Mouse (Mus musculus) gastrocnemius, adult 2 months (tissue): Measurements from ENCODE around the gene Wbp11. TPM values are rescaled to one million over a fixed set of nuclear protein-coding genes. Genes with fewer than 3 reads are reported as not detected.
"Not testable (repeated sequence)": the region's sequence is repeated elsewhere in the genome, so short reads cannot be mapped to it uniquely, and the experiment has no call there.

ENCODE experiments used
- DNase-seq: peaks from one replicate; pipeline ENCODE4 v3.0.0; 2022
- H3K27ac ChIP-seq: fragments of 200-600 bp; 2 replicates; pipeline ENCODE4 v1.8.1; 2022; ENCODE audit warnings: mild to moderate bottlenecking
- H3K4me3 ChIP-seq: fragments of 200-600 bp; 2 replicates; pipeline ENCODE4 v1.8.1; 2022; ENCODE audit warnings: mild to moderate bottlenecking, moderate library complexity
- CTCF ChIP-seq: fragments of 200-600 bp; IDR thresholded peaks from 2 replicates; pipeline ENCODE4 v1.8.1; 2022; ENCODE audit warnings: antibody characterized with exemption, mild to moderate bottlenecking, moderate library complexity
- intact Hi-C: fragments of 180-260 bp; cut with DNase I; formaldehyde crosslinking; loops from one replicate; pipeline ENCODE4 v1.15.1; 2025
- total RNA-seq, 2 experiments: library from RNA; stranded (reverse); gene quantifications; 2 replicates each; pipeline ENCODE4 v1.2.3; 2021

Gene Wbp11
- total RNA-seq, 2 experiments from 2014 or later, result 48.4 to 54.7 TPM

- Histone ChIP-seq H3K4me3 (peak overlapping the region; percentile 93), H3K27ac (peak overlapping the region; percentile 90)
- intact Hi-C loops, result loop anchor here (10.0 kb wide), 1 partner anchor 263 kb away; no protein-coding TSS in a partner anchor
- no peak for TF ChIP-seq CTCF
- no peak for DNase-seq
Measured at GRCm38 (mm10) chr6:136807395-136808013, 20.5 kb downstream of the Wbp11 start.

DNA sequence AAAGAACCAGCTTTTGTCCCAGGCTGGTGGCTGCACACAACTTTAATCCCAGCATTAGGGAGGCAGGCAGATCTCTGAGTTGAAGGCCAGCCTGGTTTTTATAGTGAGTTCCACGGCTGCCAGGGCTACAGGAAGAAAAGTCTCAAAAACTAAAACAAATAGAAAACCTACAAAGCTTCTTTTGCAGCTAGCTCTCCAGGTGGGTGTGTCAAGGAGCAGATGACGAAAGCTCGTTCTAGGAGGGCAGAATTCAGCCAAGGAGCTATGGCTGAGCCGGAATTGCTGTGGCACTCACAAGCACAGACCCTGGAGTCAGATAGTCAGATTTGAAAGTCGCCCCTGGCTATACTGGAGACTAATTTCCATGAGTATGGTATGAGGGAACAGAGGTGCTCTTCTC, 21.2 kb downstream of the Wbp11 start:
- intact Hi-C loops, result loop anchor here (10.0 kb wide), 1 partner anchor 262 kb away; no protein-coding TSS in a partner anchor
- DNase-seq, result no peak
- no peak for TF ChIP-seq CTCF
- H3K4me3 ChIP-seq, result no peak overlapping the region
- no peak overlapping the region for H3K27ac ChIP-seq

DNA sequence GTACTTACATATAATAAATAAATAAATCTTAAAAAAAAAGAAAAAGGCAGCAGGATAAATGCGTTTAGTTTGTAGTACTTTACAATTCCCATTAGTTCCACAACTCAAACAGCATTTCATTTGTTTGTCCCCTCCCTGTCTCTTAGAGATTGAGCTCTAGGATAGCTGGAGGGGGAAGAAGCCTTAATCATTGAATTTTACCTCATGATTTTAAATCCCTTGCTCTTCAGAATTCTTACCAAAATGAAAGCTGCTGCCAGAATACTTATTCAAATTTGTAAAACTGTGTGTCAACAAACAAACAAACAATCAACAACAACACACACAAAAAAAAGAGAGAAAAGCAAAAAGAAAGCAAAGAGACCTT, 22.6 kb downstream of the Wbp11 start:
- no peak overlapping the region for H3K4me3 ChIP-seq
- H3K27ac ChIP-seq, result peak overlapping the region; percentile 98
- DNase-seq, result no peak
- intact Hi-C loops, result loop anchor here (10.0 kb wide), 1 partner anchor 261 kb away; no protein-coding TSS in a partner anchor
- no peak for TF ChIP-seq CTCF

- TF ChIP-seq CTCF, result no peak
- intact Hi-C loops, result loop anchor here (1.0 to 10.0 kb wide), 2 partner anchors 22 to 260 kb away; partner anchors contain the start of gene BC049715
- no peak for DNase-seq
- Histone ChIP-seq H3K27ac (peak overlapping the region; percentile 98), H3K4me3 (peak overlapping the region; percentile 74)
Measured at GRCm38 (mm10) chr6:136804705-136805408, 23.2 kb downstream of the Wbp11 start.

DNA sequence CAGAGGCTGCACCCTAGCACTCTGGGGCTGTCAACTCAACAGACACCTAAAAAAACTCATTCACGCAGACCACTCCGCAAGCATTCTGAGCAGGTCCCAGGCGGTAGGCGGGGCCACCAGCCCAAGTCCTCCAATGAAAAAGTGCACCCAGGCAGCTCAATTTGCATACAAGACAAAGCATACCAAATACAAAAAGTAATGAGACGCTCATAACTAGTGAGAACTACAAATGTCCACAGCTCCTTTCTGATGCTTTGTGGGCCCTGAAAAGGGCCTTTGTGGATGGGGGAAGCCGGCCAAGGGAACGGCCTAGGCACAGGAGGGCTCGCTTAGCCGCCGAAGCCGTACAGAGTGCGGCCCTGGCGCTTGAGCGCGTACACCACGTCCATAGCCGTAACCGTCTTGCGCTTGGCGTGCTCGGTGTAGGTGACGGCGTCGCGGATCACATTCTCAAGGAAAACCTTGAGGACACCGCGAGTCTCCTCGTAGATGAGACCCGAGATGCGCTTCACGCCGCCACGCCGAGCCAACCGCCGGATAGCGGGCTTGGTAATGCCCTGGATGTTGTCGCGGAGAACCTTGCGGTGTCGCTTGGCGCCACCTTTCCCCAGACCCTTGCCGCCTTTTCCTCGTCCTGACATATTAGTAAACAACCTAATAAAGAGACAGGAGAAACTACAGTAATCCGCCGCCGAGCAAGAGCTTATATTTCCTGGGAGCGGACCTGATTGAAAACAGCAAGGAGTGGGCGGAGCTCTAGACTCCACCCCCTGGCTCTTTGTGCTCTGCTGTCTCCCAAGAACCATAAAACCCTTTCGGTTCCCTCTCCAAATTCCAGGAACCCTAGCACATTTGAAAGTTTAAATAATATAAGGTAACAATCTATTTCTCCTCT, 24.0 kb downstream of the Wbp11 start, which contains the start of gene Hist4h4:
Gene Hist4h4, minus strand, starts transcription at position 677 of the 895 bp plus-strand sequence.
- peak; percentile 94 for DNase-seq
- Histone ChIP-seq H3K27ac (peak within 1 kb of the TSS; percentile 98), H3K4me3 (peak within 1 kb of the TSS; percentile 74)
- TF ChIP-seq CTCF, result no peak
- intact Hi-C loops, result loop anchor here (1.0 to 10.0 kb wide), 2 partner anchors 23 to 259 kb away; partner anchors contain the start of gene BC049715

GRCm38 (mm10) chr6:136803093-136803738, 24.8 kb downstream of the Wbp11 start:
- H3K27ac ChIP-seq, result peak overlapping the region; percentile 98
- no peak for DNase-seq
- intact Hi-C loops, result loop anchor here (10.0 kb wide), 1 partner anchor 258 kb away; no protein-coding TSS in a partner anchor
- no peak for TF ChIP-seq CTCF
- H3K4me3 ChIP-seq, result peak overlapping the region; percentile 74

- Histone ChIP-seq H3K27ac (no peak overlapping the region), H3K4me3 (no peak overlapping the region)
- intact Hi-C loops, result loop anchor here (10.0 kb wide), 1 partner anchor 256 kb away; no protein-coding TSS in a partner anchor
- no peak for TF ChIP-seq CTCF
- DNase-seq, result no peak
Measured at GRCm38 (mm10) chr6:136801274-136801673, 26.8 kb downstream of the Wbp11 start.

DNA sequence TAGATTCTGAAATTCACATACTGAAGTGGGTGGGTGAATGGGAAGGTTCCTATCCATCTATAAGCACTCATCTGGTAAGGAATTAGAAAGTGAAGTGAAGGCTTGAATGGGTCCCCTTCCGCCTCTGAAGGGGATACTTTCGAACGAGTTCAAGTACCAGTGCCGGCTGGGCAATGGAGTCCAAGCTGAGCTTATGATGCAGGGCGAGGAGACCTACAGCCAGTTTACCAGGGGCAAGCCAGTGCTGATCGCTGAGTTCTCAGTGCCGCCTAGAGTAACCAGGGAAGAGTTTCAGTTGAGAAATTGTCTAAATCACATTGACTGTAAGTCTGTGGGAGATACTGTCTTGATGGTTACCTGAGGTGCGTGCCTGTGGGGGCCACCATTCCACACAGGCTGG, 27.3 kb downstream of the Wbp11 start:
- intact Hi-C loops, result loop anchor here (10.0 kb wide), 1 partner anchor 256 kb away; no protein-coding TSS in a partner anchor
- Histone ChIP-seq H3K27ac (no peak overlapping the region), H3K4me3 (no peak overlapping the region)
- TF ChIP-seq CTCF, result no peak
- no peak for DNase-seq

DNA sequence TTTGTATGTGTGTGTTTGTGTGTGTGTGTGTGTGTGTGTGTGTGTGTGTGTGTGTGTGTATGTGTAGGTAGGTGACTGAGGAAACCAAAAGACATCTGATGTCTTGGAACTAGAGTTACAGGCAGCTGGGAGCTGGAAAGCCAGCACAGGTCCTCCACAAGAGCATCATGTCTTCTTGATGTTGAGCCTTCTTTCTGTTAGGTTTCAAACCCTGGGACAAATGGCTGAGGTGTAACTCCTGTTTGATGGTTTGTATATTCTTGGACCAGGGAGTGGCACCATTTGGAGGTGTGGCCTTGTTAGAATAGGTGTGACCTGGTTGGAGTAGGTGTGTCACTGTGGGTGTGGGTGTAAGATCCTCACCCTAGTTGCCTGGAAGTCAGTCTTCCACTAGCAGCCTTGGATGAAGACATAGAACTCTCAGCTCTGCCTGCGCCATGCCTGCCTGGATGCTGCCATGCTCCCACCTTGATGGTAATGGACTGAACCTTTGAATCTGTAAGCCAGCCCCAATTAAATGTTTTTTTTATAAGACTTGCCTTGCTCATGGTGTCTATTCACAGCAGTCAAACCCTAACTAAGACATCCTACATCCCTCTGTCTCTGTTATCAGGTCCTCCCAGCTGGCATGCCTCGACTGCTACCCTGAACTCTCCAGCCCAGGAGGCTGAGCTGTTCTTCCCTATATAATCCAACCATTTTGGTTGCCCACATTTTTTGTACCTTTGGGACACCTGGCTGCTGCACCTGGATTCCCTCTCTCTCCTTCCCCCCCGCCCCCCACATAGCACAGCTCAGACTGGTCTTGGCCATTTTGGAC, 29.9 kb downstream of the Wbp11 start:
- intact Hi-C loops, H3K27ac ChIP-seq, DNase-seq, H3K4me3 ChIP-seq: not testable (repeated sequence)

DNA sequence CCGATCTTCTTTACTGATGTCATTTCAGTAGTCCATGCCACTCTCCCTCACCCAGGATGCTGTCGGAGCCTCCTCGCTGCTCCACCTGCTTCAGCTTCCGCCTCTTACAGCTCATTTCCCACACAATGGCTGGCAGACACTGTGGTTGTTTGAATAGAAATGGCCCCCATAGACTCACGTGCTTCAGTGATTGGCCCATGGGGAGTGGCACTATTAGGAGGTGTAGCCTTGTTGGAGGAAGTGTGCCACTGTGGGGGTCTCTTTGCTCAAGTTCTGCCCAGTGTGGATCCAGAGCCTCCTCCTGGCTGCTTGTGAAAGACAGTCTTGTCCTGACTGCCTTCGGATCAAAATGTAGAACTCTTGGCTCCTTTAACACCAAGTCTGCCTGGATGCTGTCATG, 32.2 kb downstream of the Wbp11 start:
- no peak overlapping the region for H3K27ac ChIP-seq
- DNase-seq, result no peak
- no peak overlapping the region for H3K4me3 ChIP-seq
- TF ChIP-seq CTCF, result no peak
- intact Hi-C loops, result no loop called here

DNA sequence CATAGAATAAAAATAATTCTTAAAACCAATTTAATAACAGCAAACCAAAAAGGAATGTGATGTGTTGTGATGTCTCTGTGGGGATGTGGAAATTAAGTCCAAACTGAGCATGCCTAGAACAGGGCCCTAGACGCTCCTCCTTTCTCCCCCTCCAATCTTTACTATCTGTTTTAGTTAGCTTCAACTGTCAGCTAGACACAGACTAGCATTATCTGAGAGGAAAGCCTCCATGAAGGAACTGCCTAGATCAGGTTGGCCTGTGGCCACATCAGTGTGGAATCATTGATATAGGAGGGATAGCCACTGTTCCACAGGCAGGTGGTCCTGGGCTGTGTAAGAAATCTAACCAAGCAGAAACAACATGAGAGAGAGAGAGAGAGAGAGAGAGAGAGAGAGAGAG, 32.9 kb downstream of the Wbp11 start:
- no peak for TF ChIP-seq CTCF
- intact Hi-C loops, result no loop called here
- Histone ChIP-seq H3K27ac (no peak overlapping the region), H3K4me3 (no peak overlapping the region)
- DNase-seq, result no peak
